Mouse (Mus musculus) right cerebral cortex, postnatal 4 days (tissue): ENCODE data around the gene Depdc1b.
A peak's percentile ranks its signal among the peaks of the same experiment; 100 is the strongest.

Experiments
- DNase-seq: peaks from one replicate; pipeline ENCODE4 v3.0.0-alpha.2; 2022

The Depdc1b gene

DNA sequence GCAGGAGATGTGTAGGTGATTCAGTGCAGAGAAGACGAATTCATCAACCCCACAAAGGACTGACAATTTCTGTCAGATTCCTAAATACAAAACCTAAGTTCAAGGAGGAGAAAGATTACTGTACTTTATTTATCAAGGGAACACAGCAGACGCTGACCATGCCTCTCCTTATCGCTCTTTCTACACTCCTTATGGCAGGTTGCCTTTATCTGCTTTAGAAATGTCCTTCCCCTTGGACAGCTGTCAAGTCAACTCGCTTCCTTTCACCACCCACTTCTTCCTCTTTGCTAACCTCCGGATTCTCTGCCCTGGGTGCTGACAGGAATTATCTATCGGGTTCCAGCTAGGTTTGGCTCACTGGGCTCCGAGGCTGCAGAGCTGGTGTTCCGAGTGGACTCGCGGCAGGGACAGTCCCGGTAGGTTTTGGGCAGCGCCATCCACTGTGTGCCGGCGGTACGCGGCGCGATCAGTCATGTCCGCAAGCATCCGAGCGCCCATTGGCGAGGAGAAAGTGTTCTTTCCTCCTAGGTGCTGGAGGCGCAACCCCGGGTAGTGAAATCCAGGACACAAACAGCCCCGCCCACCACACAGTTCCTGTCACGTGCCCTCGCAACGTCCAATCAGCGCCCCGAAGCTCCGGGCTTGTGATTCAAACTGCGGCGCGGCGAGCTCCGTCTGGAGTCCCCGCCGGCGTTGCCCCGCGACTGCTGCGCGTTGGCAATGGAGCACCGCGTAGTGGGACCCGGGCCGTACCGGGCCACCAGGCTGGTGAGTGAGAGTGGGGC lies at the start of gene Depdc1b:
Gene Depdc1b (plus strand): TSS at position 631 of the 785 bp plus-strand sequence.
- DNase-seq, result peak; percentile 92

DNA sequence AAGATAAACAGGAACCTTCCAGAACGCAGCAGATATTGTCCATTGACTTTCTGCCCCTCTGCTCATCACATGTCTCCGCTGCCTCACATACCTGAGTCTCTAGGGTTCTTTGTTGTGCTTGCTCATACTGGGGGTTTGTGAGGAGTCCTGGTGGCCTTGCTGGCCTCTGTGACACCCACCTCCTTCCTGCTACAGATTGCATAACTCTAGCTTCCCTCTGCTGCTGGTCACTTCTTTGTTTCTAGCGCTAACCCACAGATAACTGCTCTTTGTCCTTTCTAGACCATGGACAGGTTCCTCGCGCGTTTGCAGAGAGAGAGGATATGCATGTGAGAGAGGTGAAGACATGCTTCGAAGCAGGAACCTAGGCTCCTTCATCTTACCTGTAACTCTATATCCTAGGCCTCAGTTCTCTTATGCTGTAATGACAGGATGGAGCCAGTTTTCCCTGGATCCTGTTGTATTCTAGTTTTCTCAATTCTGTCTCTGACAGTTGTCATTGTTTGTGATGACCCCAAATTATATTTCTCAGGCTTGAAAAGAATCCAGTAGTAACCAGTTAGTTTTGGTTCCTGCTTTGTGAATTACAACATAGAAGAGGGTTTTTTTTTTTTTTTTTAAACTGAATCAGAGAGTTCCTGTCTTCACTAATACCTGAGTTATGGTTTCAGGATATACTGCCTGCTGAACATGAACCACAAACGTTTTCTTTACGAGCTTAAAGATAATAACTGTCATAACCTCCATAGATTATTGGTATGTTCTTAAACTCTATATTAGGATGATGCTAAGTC lies 48.1 kb upstream of the Depdc1b start:
- DNase-seq, result no peak

DNA sequence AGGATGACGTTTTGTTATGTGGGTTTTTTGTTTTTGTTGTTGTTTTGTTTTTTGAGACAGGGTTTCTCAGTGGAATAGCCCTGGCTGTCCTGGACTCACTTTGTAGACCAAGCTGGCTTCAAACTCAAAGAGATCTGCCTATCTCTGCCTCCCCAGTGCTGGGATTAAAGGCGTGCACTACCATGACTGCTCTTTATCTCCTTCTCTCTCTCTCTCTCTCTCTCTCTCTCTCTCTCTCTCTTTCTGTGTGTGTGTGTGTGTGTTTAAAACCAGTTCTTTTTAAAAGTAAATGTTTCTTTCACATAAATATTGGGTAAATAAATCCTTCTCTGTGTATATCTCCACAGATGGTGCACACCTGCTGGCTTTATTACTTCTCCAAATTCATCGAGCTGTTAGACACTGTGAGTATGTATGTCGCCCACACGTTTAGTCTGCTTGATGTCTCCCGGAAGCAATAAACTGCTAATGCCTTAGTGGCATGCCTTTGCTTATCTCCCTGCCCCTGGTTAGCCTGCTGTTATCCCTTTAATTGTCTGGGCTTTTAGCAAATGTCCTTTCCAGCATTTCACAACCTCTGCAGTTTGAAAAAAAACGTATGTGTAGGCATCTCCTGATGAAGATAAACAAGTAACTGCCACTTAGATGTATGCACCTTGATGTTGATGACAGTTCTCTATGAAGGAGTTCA lies 44.5 kb upstream of the Depdc1b start:
- no peak for DNase-seq

DNA sequence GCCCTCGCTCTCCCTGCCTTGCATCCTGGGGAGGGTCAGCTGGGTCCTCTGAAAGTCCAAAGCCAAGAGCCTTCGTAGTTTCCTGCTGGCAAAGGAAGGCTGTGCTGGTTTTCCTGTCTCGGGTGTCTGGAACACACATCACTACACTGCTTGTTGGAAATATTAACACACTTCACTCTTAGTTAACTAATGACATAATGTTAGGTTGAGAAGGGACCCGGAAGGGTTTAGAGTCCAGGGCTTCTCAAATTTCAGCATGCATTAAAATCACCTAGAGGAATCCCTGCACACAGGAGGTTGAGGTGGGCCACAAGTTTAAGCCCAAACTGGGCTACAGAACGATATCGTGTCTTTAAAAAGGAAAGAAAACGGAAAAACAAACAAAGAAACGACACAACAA lies 43.8 kb upstream of the Depdc1b start:
- no peak for DNase-seq

DNA sequence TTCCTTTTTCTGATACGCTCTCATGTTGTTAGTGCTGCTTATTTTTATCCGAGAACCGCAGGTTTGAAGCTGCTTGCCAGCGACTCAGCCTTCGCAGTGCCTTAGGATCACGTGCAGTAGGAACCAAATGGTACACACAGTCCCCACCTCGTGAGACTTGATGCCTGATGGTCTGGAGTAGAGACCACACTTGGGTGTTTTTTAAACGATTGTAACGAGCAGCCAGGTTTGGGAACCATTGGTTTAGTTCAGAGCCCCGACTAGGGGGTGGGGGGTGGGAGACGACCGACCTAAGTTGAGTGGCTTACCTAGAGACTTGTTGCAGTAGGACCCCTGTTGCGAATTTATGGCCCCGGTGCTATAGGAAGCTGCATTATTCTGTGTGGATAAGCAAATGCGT lies 43.1 kb upstream of the Depdc1b start:
- no peak for DNase-seq

DNA sequence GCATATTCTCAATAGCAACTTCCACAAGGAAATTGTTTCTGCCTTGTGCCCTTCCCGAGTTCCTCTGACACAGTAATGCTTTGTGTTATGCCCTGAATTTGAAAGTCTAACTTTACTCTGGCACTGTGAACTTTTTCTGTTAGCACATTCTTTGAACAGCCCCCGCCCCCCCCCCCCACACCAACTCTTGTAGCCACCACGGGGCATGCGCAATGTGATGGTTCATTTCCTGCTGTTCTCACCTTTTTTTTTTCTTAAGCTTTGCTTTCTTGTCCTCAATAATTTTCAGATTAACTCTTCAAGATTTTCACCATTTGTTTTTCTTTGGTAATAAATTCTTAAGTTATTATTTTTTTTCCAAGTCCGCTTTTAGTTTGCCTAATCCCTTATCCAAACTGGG lies 42.7 kb upstream of the Depdc1b start:
- no peak for DNase-seq

DNA sequence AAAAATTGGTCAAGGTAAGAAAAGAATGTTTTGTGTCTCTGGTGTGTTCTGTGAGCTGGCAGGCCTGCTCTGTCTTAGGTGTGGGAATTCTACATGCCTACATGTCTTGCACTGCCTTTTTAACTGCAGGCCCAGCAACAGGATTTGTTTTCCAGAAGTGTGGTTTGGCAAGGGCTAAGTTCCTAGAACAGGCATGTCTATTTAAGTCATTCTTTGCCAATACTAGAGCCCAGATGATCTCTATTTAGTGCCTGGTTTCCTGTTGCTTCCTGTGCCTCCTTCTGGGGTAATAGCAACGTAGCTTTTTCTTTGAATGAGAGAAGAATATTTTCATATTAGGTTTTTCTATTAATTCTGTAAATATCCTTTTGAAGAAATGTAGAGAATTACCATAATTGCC lies 39.6 kb upstream of the Depdc1b start:
- no peak for DNase-seq

DNA sequence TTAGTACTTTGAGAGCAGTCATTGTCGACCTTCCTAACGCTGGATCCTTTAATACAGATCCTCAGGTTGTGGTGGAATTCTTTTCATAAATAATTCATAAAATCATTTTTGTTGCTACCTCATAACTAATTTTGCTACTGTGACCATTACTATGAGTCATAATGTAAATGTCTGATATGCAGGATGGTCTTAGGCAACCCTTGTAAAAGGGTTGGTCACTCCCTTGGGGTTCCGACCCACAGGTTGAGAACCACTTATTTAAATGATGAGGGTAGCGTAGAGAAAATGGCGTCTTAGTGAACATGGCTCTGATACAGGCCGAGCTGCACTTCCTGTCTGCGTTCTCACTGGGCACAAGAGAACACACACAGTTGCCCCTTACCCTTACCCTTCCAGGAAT lies 38.8 kb upstream of the Depdc1b start:
- no peak for DNase-seq

DNA sequence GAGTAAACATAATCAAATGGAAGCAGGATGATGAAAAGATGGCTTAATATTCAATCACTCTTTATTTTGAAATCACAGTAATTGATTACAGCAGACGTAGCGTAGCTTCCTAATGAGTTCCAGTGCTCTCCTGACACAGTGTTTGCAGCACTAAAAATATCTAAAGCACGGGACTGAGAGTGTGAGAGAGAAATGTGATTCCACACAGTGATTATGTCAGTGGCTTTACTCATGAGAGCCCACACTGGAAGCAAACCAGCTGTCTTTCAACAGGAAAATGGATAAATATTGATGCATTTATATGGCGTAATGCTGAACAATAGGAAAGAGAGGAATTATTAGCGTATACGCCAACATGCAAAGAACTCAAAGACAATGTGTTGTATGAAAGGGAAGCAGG lies 37.5 kb upstream of the Depdc1b start:
- DNase-seq, result no peak

DNA sequence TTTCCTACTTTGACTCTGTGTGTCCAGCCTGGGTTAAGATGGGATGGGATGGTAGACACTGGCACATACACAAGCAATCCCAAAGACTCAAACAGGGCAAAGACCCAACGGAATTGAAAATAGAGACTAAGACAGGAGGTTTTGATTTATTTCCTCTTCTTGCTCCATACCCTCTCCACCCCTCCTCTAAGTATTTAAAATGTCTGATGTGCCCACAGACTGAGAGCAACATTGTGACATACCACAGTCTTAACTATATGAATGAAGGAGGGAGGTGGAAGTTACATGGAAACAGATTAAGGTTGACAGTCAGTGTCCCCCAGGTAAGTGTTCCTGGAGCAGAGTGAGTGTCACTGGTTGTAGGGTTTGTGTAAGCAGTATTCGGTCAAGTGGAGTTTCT lies 31.8 kb upstream of the Depdc1b start:
- DNase-seq, result no peak

DNA sequence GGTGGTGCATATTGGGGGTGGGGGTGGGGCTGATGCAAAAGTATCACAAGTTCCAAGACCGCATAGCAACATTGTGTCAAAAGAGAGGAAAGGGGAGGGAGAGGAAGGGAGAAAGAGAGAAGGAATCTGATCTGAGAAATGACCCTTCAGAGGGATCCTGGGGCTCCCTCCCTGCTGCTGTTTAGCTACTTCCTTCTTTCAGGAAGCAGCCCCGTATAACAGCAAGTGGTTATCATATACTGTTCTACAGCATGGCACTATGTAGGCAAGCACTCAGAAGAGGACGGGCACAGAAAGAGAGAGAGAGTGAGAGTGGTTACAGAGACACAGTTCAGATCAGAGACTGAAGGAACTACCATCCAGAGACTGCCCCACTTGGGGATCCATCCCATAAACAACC lies 28.2 kb upstream of the Depdc1b start:
- DNase-seq, result no peak

DNA sequence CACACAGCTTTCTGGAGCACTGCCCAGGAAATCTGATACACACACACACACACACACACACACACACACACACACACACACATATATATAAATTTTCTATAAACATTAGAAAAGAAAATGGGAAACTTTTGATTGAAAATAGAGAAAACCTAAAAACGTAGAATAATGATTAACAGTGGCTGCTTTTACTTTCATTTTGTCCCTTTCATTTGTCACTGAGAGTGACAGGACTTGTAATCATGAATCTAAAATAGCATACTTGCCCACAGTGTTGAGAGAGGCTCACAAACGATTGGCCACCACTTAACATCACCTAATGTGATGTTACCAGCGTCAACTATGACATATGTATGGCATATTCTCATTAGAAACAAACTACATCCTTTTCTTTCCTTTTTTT lies 26.7 kb upstream of the Depdc1b start:
- DNase-seq, result no peak

DNA sequence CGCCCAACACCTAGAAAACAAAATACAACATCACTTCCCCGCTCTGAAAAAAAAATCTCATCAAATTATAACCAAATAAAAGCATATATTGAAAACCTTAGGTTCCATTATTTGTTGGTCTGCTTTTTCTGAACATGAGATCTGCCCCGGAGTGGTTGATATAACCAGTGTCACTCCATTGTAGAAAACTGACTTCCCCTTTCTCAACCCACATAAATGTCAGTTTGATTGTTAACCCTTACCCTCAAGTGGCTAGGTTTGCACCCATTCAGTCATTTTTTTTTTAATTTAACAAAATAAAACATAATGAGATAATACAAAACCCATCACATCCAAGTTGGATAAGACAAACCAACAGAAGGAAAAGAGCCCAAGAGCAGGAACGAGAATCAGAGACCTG lies 25.8 kb upstream of the Depdc1b start:
- DNase-seq, result no peak

DNA sequence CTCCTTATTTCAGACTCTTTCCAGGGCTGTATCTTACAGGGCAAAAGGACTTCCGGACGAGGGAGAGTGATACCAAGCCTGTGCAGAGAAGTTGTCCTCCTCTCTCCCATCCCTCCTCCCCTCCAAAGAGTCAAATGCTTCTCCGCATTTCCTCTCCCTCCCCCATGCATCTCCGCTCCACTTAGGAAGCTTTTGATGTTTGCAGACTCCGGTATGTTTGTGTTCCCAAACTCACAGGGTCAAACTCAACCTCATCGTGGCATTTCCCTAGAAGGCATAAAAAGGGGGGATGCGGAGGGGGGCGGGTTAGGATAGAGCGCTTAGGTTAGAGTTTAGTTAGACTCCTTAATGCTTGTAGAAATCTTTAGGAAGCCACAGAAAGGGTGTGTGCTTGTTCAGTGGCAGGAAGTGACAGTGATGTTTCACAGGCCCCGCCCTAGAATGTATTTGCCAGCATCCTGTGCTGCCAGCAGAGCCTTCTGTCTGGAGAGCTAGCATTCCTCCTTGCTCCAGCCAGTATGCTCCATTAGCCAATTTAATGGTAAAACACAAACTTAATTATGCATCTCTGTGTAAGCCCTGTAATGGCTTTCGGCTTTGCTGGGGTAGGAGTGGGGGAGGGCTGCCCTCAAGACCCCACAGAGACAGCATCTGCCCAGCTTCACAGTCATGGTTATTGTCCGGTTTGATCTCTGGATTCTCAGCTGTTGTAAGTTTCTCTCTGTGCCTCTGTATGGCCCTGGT lies 18.6 kb upstream of the Depdc1b start:
- DNase-seq, result no peak

DNA sequence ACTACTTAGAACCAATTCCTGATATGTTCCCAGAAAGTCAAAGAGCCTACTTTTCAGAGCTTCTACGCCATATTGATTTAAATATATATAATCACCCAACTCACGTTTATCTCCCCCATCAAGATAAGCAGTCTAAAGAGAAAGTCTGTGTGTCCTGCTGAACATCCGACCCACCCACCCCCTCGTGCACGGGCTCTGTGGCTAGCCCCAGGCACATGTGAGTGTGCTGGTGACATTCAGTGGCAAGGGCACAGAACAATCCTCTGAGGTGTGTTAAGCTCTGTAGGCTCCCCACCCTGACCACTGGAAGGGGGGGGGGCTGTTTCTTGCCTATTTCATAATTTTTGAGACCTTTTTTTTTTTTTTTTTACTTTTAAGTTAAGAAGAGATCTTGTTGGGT lies 17.9 kb upstream of the Depdc1b start:
- DNase-seq, result no peak

DNA sequence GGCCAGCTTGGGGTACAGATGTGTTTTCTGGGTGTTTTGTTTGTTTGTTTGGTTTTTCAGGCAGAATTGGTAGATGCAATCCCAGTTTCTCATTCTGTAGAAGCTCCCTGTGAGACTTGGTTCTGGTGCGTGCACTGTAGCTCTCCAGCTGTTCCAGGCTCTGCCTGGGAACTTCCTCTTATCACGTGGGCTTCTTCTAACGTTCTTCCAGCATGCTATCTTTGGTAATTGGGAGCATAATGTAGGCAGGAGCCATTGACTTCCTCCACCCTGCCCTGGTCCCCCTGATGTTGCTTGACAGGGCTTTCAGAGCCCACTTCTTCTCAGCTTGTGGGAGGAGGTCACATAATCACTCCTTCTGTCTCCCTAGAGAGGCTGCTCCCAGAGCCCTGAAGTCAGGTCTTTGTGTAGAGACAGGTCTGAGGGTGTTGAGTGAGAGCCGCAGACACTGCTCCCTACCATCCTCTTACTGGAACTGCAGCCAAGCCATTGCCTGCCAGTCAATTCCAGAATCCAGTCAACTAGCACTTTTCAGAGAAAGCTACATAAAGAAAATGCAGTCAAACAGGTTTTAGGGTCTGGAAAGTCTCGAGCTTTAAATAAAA lies 15.7 kb upstream of the Depdc1b start:
- peak; percentile 4 for DNase-seq

DNA sequence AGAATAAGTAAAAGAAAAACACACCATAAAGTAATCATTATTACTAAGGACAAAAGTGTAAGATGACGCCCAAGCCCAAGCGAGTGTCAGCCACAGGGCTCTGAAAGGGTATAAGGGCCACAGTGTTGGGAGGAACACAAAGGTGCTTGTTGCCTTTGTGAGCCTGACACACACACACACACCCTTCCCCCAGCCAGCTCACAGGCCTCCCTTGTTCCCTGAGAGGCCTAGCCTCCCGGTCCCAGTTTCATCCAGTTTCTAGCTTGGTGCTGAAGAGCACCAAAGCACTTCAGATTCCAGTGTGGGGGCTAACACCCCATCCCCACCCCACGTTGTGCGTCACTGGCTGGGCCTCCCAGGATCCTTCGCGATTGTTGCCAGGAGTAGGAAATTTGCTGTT lies 14.7 kb upstream of the Depdc1b start:
- peak; percentile 12 for DNase-seq

DNA sequence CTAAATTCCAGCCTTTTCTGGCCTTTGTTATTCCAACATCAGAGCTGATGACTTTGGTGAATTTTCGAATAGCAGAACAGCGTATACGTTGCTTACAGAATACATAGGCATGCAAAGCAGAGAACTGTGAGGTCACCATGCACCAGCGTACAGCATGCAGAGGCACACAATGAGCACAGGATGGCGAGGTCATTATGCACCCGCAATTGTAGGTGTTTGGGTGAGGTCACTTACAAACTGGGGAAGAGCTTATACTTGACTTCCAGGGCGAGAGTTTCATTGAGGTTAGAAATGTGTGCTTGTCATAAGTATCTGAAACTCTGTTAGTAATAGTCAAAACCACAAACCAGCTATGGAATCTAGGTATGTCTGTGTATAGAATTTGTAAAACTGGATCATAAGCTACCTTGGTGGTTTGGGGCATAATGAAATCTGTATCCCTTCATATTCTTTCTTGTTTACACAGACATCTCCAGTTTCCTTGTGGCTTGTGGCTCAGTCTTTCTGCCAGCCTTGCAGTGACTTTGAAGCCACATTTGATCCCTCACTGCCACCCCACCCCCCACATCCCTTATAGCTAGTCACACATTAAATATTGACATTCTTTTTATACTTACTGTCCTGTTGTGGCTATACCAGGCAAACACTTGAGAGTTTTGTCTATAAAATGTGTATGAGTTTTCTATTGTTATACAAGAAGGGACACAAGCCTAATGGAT lies 13.0 kb upstream of the Depdc1b start:
- no peak for DNase-seq

DNA sequence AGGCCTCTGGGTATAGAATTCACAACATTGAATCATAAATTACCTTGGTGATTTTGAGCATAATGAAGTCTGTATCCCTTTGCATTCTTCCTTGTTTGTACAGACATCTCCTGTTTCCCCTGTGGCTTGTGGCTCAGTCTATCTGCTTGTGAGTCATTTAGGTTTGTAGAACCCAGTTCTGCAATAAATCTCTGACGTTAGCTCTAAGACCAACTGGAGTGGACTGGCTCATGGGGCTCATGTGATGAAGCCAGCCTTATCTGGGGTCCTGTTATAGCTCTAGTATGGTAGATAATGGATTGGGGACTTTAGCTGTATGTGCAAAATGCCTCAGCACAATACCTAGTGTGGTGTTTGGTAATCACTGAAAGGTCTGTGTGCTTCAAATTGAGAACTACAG lies 12.3 kb upstream of the Depdc1b start:
- DNase-seq, result no peak

DNA sequence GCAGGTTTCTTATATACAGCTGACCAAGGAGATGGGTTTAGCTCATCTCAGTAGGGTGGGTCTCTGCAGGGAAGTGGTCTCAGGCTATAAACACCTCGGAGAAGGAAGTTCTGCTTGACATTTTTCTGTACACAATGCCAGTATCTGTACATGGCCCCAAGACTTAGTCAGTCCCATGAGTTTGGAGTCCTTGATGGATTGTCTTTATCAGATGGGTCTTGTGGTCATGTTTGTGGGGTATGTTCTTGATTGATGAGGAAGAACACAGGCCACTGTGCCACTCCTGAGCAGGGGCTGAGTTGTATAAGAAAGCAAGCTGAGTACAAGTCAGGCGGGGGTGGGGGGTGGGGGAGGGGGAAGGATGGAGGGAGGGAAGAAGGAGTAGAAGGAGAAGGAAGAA lies 11.5 kb upstream of the Depdc1b start:
- DNase-seq, result no peak

DNA sequence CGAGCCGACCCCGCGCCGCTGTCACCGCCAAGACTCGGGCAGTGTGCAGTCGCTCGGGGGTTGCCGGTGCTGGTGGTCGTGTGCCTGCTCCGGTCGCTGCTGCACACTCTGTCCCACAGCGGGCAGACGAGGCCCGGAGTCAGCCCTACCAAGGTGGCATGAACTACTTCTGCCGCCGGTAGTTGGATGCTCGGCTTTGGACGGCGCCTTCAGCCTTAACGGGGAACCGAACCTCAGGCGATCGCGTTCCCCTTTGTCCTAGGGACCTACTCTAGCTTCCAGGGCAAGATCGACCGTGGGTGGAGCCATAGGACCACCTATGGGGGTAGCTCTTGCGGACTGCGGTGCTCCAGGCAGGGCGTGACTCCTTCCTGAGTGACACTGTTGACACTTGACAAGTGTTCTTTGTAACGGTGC lies 363 bp downstream of the Depdc1b start:
- DNase-seq, result no peak

DNA sequence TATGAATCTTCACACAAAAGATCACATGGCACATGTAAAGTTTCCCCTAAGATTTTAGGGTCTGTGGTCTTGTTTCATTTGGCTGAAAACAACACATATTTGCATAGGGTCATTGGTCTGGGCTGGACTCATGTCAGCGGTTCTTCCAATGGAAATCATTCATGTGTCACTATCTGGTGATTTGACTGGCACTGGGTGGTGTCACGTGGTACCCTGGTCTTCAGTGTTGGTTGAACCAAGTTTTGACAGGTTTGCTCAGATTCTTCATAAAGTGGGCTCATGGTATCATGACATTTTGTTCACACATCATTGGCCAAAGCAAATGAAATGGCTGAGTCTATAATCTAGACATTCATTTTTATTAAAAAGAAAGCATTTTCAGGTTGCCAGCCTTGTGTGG lies 1.3 kb downstream of the Depdc1b start:
- no peak for DNase-seq
